Mouse (Mus musculus) myocyte (in vitro differentiated cells): ENCODE measurements at regions not wholly inside any gene's neighbourhood (a gene's known extent, or its start where the extent isn't known, plus 50 kb on each side); places are given as distances from the start of the nearest gene placed in this dataset.

Experiments used
- MYOG ChIP-seq, 3 experiments: IDR thresholded peaks; one replicate each; pipeline ENCODE4 v1.6.1; 2011; ENCODE audit warnings: control low read depth in 2 of 3, low read depth in 2 of 3, mild to moderate bottlenecking in 2 of 3; ENCODE audit not compliant: insufficient read length in 2 of 3, control insufficient read depth in 1 of 3, insufficient read depth in 1 of 3
- POLR2A ChIP-seq: IDR thresholded peaks from one replicate; pipeline ENCODE4 v1.6.1; 2011; ENCODE audit warnings: low read depth, mild to moderate bottlenecking, control low read depth, moderate library complexity; ENCODE audit not compliant: insufficient read length
- POLR2AphosphoS2 ChIP-seq: IDR thresholded peaks from one replicate; pipeline ENCODE4 v1.6.1; 2011; ENCODE audit warnings: low read depth, control low read depth; ENCODE audit not compliant: insufficient read length
- TCF12 ChIP-seq: IDR thresholded peaks from one replicate; pipeline ENCODE4 v1.6.1; 2011; ENCODE audit warnings: mild to moderate bottlenecking, control low read depth; ENCODE audit not compliant: poor library complexity, insufficient read depth, severe bottlenecking
- TCF3 ChIP-seq: IDR thresholded peaks from one replicate; pipeline ENCODE4 v1.6.1; 2011; ENCODE audit warnings: low read depth, control low read depth; ENCODE audit not compliant: insufficient read length
- USF1 ChIP-seq: IDR thresholded peaks from one replicate; pipeline ENCODE4 v1.6.1; 2011; ENCODE audit warnings: low read depth, mild to moderate bottlenecking, control low read depth, moderate library complexity

DNA sequence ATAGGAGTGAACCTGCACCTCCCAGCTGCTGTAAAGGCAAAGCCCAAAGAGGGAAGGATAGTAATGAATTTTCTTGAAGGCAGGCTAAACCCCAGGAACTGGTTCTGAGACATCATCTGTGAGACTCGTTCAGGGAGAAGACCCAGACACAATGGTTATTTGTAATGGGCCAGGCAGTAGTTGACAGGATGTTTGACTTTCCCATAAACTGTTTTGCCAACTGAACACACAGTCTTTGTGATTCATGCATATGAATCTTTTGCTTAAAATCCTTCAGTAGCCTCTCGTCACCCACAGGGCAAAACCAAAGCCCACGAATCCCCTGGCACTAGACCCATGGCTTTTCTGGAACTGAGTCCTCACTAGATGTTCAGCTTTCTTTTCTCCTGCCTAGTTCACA, 148.3 kb upstream of the Inhba start:
- TF ChIP-seq TCF12 (no peak), MYOG (IDR thresholded peaks at IDR 0.05; ENCODE audit: control insufficient read depth in 1 of 3, insufficient read depth in 1 of 3, insufficient read length in 2 of 3, low read depth in 2 of 3) (no peak), POLR2A (no peak), USF1 (no peak), POLR2AphosphoS2 (no peak), TCF3 (no peak)
